Mouse (Mus musculus) 3134 (cell line): ENCODE results near the gene Fam196b.

Experiments used
- DNase-seq: peaks from one replicate; pipeline ENCODE4 v3.0.0-alpha.2; 2011; ENCODE audit warnings: low spot score; ENCODE audit not compliant: insufficient read length; ENCODE audit errors: extremely low read depth

Fam196b gene

DNA sequence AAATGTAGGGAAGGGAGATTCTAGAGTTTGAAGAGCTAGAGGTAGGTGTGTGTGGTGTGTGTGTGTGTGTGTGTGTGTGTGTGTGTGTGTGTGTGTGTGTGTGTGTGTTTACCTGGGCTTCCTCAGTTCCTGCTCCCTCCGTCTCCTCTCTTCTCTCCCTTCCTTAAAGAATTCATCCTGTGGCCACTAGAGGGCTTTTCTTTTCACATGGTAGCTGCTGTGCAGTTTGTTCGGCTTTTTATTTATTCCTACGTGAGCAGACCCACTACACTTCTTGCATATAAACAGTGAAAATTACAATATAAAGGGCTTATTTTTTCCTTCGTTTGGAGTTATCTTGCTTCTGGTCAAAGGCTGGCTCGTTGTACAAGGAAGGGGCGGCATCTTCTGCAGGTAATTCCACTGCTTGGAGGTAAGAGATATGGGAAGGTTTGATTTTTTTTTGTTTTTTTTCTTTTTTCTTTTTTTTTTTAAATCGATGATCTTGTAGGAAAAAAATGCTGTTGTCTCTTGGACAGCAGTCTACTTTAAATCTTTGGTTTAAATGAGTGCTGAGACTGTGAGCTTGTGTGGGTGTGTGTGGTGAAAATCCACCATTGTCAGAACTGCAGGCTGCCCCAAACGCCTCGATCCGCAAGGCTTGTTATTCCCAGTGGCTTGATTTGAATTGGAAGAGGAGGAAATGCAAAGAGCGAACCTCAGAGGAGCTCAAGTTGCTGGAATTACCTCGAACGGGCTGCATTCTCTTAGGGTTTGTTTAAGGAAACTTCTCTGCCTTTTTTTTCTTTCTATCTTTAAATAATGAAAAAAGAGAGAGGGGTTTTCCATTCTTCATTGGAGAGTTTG lies at the start of gene Fam196b:
Gene Fam196b (plus strand): TSS at position 289 of the 846 bp plus-strand sequence.
- no peak for DNase-seq

DNA sequence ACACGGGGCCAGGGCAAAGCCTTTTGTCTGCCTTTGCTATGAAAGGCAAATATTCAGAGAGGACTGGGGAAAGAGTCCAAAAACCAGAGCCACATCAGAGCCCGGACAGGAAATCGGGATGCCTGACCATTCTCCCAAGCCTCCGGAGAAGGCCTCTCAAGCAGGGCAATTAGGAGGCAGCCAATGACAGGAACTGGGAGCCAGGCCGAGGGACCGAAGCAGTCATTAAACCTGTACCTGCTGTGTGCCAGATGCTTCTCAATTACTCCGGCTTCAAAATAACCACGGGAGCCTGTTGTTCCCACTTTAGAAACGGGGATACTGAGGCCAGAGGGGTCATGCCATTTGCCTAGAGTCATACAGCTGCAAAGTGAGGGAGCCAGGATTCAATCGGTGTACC lies 42.6 kb upstream of the Fam196b start:
- DNase-seq, result no peak

DNA sequence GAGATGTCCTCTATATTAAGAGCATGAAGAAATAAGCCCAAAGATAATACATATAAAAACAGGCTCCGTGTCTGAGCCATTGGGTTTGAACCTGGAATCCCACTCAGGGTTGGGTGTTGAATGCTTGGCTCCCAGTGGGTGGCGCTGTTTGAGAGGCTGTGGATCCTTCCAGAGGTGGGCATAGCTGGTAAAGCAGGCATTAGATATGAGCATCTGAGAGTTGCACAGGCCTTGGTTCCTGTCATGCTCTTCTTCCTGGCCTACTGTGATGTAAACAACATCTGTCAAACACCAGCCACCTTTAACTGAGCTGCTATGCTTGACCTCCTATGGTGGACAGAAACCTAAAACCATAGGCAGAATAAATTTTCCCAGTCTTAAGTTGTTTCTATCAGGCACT lies 38.7 kb upstream of the Fam196b start:
- DNase-seq, result no peak

DNA sequence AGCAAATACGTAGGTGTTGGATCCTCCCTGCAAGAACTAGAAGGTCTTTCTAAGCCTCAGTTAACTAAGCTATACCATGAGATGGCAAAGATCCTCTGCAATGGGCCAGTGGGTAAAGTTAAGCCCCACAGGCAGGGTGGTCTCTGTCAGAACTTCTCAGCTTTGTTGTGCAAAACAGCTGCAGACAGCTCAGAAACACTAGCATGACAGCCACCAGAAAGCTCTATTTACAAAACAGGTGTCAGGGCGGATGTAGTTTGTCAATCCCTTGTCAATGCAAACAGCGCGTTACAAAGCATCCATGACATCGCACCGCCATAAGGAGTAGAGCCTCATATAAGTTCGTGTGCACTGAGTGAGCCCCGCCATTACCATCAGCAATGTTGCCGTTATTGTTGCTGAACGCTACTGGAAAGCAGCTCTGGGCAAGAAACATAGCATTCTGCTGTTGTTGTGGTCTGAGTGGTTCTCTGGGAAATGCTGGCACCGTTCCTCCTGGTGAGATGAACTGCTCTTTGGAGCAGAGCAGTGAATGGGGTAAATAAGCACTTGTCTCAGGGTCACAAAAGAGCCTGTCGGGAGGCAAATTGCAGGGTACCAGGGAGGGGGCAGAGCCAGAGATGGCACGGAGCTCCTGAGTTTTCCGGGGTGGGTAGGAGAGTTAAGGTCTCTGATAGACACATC lies 38.1 kb upstream of the Fam196b start:
- DNase-seq, result no peak

DNA sequence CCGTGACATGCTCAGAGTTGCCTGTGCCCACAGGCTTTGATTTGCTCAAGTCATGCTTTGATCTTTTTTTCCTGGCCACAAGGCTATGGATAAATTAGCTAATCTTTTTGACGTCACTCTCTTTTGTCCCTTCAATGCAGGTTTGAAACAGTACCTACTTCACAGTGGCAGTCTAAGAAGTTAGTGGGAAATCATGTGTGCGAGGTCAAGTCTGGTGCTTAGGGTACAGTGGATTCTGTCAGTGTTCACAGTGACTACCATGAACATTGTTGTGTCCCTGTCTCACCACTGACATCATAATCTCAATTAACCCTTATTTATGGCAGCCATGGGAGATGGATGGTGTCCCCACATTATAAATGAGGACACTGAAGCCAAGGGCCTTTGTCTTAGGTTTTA lies 37.6 kb upstream of the Fam196b start:
- DNase-seq, result no peak

DNA sequence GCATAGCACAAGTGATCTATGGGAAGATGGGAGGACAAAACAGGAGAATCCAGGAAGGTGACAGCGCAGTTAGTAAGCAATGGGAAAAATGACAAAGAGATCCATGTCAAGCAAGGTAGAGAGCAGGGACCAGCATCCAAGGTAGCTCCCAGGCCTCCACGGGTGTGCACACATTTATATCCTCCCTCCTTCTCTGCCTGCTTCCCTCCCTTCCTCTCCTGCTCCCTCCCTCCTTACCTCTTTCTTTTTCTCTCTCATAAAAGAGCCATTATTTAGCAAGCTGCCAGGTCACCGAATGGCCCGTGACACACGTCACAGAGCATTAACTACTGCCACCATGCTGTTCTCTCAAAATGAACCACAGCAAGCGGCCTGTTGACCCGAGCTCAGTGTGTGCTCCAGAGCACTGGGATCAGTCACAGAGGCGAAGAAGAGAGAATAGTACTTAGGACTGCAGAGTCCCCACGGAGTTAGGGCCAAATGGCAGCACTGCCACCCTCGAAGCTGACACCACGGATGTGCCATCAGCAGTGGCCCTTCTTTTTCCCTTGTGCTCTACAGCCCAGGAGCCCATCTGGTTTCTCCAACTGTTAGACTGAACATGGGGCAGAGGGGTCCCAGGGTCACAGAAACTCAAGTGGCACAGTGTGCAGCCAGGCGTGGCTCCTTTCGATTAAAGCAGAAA lies 30.4 kb upstream of the Fam196b start:
- DNase-seq, result no peak

DNA sequence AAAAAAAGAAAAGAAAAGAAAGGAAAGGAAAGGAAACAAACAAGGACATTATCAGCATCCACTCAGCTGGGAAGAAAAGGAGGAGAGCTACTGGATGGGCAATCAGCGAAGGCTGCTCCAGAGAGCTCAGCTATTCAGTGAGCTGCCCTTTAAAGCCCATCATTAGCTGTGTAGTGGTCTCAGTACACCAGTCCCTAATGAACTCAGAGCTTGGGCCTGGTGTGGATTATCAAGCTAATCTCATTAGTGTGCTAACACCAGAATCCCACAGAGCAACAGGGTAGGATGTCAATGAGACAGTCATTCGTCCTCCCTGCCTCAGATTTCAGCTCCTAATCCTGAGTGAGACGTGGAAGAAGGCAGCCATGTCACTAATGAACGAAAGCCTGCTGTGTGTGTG lies 24.4 kb upstream of the Fam196b start:
- no peak for DNase-seq

DNA sequence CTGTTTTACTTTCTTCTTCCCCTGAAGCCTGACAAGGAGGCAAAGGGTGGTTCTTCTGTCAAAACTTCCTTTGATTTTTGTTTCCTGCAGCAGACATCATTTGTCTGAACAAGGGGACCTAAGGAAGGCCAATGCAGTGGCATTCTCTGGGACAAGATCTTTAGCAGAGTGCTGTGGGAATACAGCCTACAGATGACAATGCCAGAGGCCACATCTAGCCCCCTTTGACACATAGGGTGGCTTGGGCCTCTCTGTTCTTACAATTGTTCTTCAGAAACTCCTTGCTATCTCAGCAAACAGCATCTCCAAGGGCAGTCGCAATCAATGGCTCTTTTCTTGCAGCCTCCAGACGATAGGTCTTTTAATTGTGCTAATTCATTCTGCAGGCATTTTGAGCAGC lies 23.9 kb upstream of the Fam196b start:
- no peak for DNase-seq

DNA sequence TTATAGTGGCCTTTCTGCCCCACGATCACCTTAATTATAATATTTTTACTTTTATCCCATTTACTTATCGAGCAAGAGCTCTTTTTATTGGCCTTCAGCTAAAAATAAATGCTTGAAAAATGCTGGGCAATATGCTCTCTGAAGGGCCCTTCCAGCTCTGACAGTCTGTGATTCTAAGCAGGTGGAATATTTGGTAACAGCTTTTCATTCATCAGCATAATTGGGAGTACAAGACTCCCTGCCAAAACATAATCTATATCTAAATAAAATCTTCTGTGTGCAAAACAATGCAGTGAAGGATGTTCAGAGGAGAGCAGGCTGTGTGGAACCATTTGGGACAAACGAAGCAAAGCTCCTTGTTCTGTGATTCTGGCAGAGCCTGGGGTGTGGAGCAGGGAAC lies 23.3 kb upstream of the Fam196b start:
- DNase-seq, result no peak

DNA sequence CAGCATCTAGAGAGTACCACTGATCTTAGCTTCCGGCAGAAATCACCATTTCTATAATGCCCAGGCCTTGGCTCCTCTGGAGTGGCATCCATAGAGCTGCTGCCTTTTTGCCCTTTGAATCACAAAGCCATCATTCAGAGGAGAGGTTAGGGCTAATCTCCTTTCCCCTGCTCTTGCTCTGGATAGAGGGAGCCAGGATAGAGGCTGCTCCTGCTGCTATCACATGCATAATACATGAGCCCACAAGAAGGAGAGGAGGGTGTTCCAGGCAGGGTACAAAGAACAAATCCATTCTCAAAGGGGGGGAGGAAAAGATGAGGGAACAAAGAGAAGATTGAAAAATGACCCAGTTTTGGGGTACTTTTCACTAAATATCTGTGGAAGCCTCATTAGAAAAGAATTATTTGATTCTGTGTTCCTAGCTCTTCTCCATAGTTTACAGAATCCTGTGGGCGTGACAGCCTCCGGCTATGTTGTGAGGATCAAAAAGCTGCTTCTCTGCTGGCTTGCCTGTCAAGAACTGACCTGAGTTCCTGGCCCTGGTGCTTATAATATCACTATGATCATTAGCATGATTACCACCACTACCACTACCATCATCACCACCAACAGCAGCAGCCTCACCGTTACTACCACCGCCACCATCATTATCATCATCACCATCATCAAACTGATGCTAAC lies 16.8 kb upstream of the Fam196b start:
- DNase-seq, result no peak

DNA sequence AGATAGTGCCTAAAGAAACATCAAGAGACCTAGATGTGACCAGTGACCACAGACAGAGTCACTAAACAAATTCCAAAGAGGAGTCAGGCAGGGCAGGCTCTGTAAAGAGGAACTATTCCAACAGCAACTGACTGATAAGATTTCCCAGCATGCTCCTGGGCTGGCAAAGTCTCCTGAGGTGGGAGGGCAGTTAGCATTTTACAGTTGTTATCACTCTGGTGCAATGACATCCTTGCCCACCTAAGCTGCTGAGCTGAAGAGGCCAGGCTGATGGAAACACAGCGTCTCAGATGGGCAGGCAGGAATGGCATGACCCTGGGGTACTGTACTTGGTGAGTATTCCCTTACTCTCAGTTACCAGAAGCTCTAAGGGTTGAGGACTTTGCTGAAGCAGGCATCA lies 15.1 kb upstream of the Fam196b start:
- DNase-seq, result no peak

DNA sequence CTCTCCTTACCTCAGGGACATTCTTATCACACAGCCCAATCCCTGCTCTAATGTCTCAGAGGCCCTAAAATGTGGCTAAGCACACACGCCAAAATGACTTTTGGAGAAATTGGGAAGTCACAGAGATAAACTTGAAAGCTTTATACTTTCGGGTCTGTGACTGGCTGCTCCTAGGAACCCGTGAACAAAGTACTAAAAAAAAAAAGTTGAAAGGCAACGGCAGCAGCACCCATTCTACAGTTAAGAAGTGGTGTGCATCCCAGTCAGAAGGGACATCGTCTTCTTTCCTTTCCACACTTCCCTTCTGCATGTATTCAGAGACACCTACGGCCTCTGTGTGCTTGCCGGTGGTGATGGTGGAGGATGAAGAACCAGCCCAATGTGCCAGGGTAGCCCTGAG lies 14.6 kb upstream of the Fam196b start:
- no peak for DNase-seq

DNA sequence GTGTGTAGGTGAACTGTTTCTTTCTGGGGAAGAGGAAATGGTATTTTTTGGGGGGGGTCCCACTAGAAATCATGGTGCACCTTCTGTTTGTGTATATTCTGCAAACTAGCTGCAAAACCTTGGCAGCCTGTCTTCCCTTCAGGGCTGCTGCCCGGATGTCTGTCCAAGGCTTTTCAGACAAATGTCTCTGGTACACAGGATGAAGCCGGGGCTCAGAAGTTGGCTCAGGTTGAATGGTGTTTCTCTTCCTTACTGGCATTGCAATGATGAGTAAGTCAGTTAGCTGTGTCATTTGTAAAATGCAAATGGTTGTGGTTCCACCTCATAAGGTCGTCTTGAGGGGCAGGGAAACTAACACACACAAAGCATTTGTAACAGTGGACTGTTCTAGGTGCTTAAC lies 8.4 kb upstream of the Fam196b start:
- no peak for DNase-seq

DNA sequence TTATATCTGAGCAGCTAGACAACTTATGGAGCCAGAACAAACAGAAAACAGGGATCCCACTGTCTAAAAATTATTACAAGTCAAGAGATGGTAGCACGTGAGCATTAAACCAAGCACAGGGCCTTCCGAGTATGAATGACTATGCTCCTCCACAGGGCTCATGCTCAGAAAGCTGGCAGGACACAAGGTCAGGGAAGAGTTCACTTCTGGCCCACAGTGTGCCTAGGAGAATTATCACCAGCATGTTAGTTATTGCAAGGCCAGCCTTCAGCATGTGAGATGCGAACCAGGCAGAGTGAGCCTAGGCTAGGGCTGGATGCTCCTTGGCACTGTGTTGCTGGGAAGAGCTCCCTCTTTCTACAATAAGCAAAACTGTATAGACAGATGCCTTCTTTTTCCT lies 5.9 kb upstream of the Fam196b start:
- no peak for DNase-seq

DNA sequence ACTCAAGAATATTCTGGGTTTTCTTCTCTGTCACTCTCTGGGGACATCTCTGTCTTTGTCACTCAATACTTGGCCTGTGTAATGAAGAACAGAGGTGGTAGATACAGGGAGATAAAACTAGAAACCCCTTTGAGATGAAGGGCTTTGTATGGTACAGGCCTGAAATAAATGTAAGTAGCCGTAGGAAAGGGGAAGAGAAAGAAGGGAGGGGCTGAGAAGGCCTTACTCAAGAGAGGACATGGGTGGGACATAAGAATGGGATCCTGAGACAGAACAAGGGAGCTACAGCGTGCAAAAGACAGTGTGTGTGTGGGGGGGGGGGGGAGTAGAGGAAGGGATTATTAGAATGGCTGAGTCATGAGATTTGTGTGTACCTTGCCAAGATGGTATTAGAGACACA lies 5.3 kb upstream of the Fam196b start:
- no peak for DNase-seq

DNA sequence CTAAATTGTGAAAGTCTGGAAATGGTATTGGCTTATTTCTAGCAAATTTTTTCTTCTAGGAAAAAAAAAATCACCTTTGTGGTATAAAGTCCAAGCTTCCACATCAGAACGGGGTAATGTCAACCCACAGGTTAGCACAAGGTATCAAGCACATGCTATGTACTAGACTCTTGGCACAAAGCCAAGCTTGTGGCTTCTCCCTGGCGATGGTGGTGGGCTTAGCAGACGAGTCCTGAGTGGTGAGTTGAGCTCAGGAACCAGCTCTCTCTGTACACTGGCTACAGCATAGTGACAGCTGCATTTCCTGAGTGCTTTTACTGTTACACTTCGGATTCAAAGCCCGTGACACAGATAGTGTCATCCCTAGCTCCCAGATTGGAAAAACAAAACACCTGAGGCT lies 2.9 kb upstream of the Fam196b start:
- no peak for DNase-seq

DNA sequence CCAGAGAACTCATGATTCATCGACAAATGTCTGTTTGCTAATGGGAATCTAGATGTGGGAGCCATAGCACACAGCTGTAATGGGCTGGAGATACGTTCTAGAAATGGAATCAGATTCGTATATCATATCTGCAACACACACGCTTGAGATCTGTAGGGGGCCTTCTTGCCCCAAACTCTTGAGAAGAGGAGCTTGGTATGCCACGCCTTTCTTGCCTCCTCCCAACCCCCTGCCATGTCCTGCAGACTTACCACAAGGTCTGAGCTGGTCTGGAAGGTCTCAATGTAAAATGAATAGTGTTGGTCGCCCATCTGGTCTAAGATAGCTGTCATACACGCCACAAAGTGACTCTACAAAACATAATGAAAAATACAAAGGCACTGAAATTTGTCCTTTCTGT lies 2.4 kb upstream of the Fam196b start:
- no peak for DNase-seq

DNA sequence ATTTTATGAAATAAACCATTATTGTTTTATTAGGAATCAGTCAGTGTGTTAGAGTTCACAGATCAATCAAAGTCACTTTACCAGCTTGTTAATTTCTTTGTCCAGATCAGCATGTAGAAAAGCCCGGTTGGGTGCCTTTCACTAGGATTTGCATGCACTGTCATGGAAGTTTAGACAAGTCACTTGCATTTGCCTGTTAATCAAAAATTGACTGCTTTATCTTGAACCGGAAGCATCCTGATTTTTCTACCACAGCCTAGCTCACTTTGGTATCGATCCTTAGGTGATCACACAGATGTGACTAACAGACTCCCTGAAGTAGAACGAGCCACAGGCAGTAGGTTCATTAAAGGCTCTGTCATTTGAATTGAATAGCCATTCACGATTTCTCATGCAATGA lies 761 bp downstream of the Fam196b start:
- no peak for DNase-seq

DNA sequence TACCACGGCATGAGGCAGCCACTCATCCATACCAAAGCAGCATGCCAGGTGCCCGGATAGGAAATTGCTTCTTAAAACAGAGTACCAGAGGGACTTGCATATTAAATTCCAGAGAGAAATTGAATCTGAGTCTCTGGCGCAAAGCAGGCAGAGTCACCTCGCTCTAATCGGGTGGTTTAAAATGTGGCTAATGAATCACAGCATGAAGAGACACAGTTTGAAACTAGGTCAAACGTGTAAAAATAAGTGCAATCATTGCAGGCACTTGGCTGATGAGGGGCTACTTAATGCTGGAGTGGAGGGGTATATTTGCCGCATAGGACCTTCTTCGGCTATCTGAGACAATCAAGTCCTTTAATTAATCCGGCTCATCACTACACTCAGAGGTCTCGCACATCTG lies 1.6 kb downstream of the Fam196b start:
- DNase-seq, result no peak

DNA sequence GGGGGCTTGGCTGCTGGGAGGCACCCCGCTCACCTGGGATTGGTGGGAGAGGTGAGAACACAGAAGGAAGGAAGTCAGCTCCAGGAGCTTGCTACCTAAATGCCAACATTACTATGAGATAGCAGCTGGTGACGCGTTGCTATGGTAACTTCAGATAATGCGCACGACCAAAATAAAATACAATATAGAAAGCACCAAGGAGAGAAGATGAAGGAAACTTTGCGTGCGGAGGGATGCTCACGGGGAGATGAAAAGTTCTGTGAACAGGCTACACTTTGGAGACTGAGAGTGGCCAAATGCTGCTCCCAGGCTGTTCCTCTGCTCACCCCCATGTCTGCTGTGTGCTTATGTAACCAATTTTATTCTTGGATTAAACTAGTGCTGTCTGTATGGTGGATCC lies 2.4 kb downstream of the Fam196b start:
- no peak for DNase-seq

DNA sequence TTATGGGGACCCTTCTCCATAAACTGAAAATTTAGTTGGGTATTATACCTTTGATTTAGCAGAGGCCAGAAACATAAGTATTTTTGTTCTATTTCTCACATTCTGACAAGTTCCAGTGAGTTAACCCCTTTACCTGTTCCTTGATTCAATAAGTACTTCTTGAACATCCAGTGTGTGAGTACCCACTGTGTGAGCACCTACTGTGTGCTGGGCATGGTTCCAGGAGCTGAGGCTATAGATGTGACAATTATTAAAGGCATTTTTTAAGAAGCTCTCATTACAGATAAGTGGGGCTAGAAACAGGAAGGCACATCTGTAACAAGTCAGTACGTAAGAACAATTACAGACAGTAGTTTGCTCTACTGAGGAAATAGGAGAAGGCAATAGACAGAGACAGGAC lies 4.7 kb downstream of the Fam196b start:
- DNase-seq, result no peak
